Comparison of ENCODE assay signal across 8 mouse cellular contexts in the genomic region with DNA sequence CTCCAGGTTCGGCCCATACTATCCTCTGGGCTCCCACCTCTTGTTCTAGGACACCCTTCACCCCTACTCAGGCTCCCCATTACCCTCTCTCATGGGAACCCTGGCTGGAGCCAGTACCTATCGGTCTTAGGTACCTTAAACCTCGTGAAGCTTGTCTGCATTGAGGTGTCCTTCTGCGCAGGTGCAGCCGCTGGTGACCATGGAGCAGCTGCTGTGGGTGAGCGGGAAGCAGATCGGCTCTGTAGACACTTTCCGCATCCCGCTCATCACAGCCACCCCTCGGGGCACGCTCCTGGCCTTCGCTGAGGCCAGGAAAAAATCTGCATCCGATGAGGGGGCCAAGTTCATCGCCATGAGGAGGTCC. TPM values are rescaled to one million over a fixed set of nuclear protein-coding genes. Genes with fewer than 3 reads are reported as not detected.
DNase-seq lines count a peak whose midpoint lies in the region; ATAC-seq lines count a peak whose summit lies in the region.

No protein-coding gene starts in this region.

- ATAC-seq in activated CD4-positive, CD25-positive, alpha-beta regulatory T cell, adult 4 months: peak; percentile 17
- no peak; the same call in 1 of the 2 replicates for ATAC-seq in forebrain, embryonic 12.5 days (ENCODE audit: low FRiP score)
- peak; percentile 46 for ATAC-seq in kidney, embryonic 16.5 days (ENCODE audit: low FRiP score, low TSS enrichment)
- ATAC-seq in midbrain, embryonic 16.5 days: peak; percentile 66; the same call in 1 of the 2 replicates

- H3K9ac ChIP-seq in forebrain, embryonic 12.5 days: peak overlapping the region; percentile 90
- H3K9ac ChIP-seq in kidney, embryonic 16.5 days (replicated peaks; ENCODE audit: low read length): peak overlapping the region; percentile 83
- H3K9ac ChIP-seq in midbrain, embryonic 16.5 days (ENCODE audit: low read depth, low read length): peak overlapping the region; percentile 79

- H3K9me3 ChIP-seq in forebrain, embryonic 12.5 days: no peaks in the 10 kb centered on the region
- H3K9me3 ChIP-seq in kidney, embryonic 16.5 days (ENCODE audit: low read length): no peaks in the 10 kb centered on the region
- no peaks in the 10 kb centered on the region for H3K9me3 ChIP-seq in midbrain, embryonic 16.5 days (replicated peaks; ENCODE audit: control insufficient read depth, low read length, poor library complexity, severe bottlenecking)

- WGBS in forebrain, embryonic 12.5 days: 14% methylated on average over 14 of the region's 14 CpGs
- WGBS in kidney, embryonic 16.5 days: 11% methylated on average over 14 of the region's 14 CpGs
- 5% methylated on average over 14 of the region's 14 CpGs for WGBS in midbrain, embryonic 16.5 days

- H3K4me1 ChIP-seq in forebrain, embryonic 12.5 days: peaks cover 11% of the 10 kb centered on the region
- H3K4me1 ChIP-seq in kidney, embryonic 16.5 days (ENCODE audit: insufficient read depth, low read length): peaks cover 14% of the 10 kb centered on the region
- H3K4me1 ChIP-seq in midbrain, embryonic 16.5 days (ENCODE audit: control insufficient read depth, insufficient read depth, low read length): peaks cover 7% of the 10 kb centered on the region

- DNase-seq in left cerebral cortex, adult 18-20 months (ENCODE audit: low spot score in 2 of 2): peak; percentile 34 to 58
- no peak for DNase-seq in left cerebral cortex, adult 11 months (ENCODE audit: low spot score)
- peak; percentile 44 for DNase-seq in thymus, postnatal 0 days (ENCODE audit: low spot score)
- no peak for DNase-seq in Muller cell, postnatal 12 days (ENCODE audit: inconsistent ontology term)

- H3K27me3 ChIP-seq in forebrain, embryonic 12.5 days: no peaks in the 10 kb centered on the region
- H3K27me3 ChIP-seq in kidney, embryonic 16.5 days (ENCODE audit: insufficient read depth, low read length): no peaks in the 10 kb centered on the region
- no peaks in the 10 kb centered on the region for H3K27me3 ChIP-seq in midbrain, embryonic 16.5 days (ENCODE audit: control insufficient read depth, insufficient read depth, low read depth, low read length)

- H3K27ac ChIP-seq in forebrain, embryonic 12.5 days: 0 out of 2 replicates have a peak overlapping the region, but pooled peaks have one; percentile 9
- peak overlapping the region; percentile 20 for H3K27ac ChIP-seq in kidney, embryonic 16.5 days (ENCODE audit: low read length)
- peak overlapping the region; percentile 77 for H3K27ac ChIP-seq in midbrain, embryonic 16.5 days (ENCODE audit: low read length)

- H3K4me3 ChIP-seq in forebrain, embryonic 12.5 days (replicated peaks): peak overlapping the region; percentile 75
- peak overlapping the region; percentile 76 for H3K4me3 ChIP-seq in kidney, embryonic 16.5 days (ENCODE audit: low read length)
- peak overlapping the region; percentile 81 for H3K4me3 ChIP-seq in midbrain, embryonic 16.5 days (ENCODE audit: low read depth, low read length)

- H3K4me2 ChIP-seq in forebrain, embryonic 12.5 days: peak overlapping the region; percentile 97
- peak overlapping the region; percentile 74 for H3K4me2 ChIP-seq in kidney, embryonic 16.5 days (replicated peaks; ENCODE audit: low read depth, low read length)
- peak overlapping the region; percentile 95 for H3K4me2 ChIP-seq in midbrain, embryonic 16.5 days (ENCODE audit: low read length)

- peaks cover 11% of the 10 kb centered on the region for H3K36me3 ChIP-seq in forebrain, embryonic 12.5 days (replicated peaks)
- no peaks in the 10 kb centered on the region for H3K36me3 ChIP-seq in kidney, embryonic 16.5 days (ENCODE audit: insufficient read depth, low read length)
- H3K36me3 ChIP-seq in midbrain, embryonic 16.5 days (ENCODE audit: control insufficient read depth, insufficient read depth, low read length): peaks cover 9% of the 10 kb centered on the region; the same call in 1 of the 2 replicates

RNA-seq across cellular contexts. Expression of gene Neu1, which starts 0.7 kb away (rescaled TPM):
- total RNA-seq in left cerebral cortex, adult 18-20 months (2021): 10 to 100 TPM; 46.2 to 48.4 TPM
- 10 to 100 TPM; 18.6 to 19.9 TPM for polyA plus RNA-seq in activated CD4-positive, CD25-positive, alpha-beta regulatory T cell, adult 4 months (2017; shearing (Covaris generic))
- 16.2 and 16.9 TPM in 2 replicates for polyA plus RNA-seq in forebrain, embryonic 12.5 days (2016; fragmentation: Nextera tagmentation; extraction: Ambion mirVana)
- polyA plus RNA-seq in kidney, embryonic 16.5 days (2015; fragmentation: Nextera tagmentation; extraction: Ambion mirVana): 50.0 and 54.1 TPM in 2 replicates
- 38.6 and 42.3 TPM in 2 replicates for polyA plus RNA-seq in midbrain, embryonic 16.5 days (2015; fragmentation: Nextera tagmentation; extraction: Ambion mirVana)
- 25.7 and 28.2 TPM in 2 replicates for polyA plus RNA-seq in thymus, postnatal 0 days (2015; fragmentation: Nextera tagmentation; extraction: Ambion mirVana)

RNA-seq across cellular contexts. Expression of gene Slc44a4, which starts 17.5 kb away (rescaled TPM):
- under 1 TPM; 0.30 to 0.45 TPM for total RNA-seq in left cerebral cortex, adult 18-20 months (2021)
- polyA plus RNA-seq in activated CD4-positive, CD25-positive, alpha-beta regulatory T cell, adult 4 months (2017; shearing (Covaris generic)): not detected
- not detected in 2 replicates for polyA plus RNA-seq in forebrain, embryonic 12.5 days (2016; fragmentation: Nextera tagmentation; extraction: Ambion mirVana)
- polyA plus RNA-seq in kidney, embryonic 16.5 days (2015; fragmentation: Nextera tagmentation; extraction: Ambion mirVana): 17.9 and 18.9 TPM in 2 replicates
- 0.09 TPM in 1 of 2 replicates, not detected in the other for polyA plus RNA-seq in midbrain, embryonic 16.5 days (2015; fragmentation: Nextera tagmentation; extraction: Ambion mirVana)
- 0.57 and 0.81 TPM in 2 replicates for polyA plus RNA-seq in thymus, postnatal 0 days (2015; fragmentation: Nextera tagmentation; extraction: Ambion mirVana)

RNA-seq across cellular contexts. Expression of gene Hspa1b, which starts 27.3 kb away (rescaled TPM):
- 10 to 100 TPM; 21.5 to 31.4 TPM for total RNA-seq in left cerebral cortex, adult 18-20 months (2021)
- polyA plus RNA-seq in activated CD4-positive, CD25-positive, alpha-beta regulatory T cell, adult 4 months (2017; shearing (Covaris generic)): 1 to 10 TPM in 1 of 2 experiments, not detected in 1; 7.0 TPM
- polyA plus RNA-seq in forebrain, embryonic 12.5 days (2016; fragmentation: Nextera tagmentation; extraction: Ambion mirVana): 0.11 and 0.21 TPM in 2 replicates
- 0.76 and 0.80 TPM in 2 replicates for polyA plus RNA-seq in kidney, embryonic 16.5 days (2015; fragmentation: Nextera tagmentation; extraction: Ambion mirVana)
- 0.24 TPM in 1 of 2 replicates, not detected in the other for polyA plus RNA-seq in midbrain, embryonic 16.5 days (2015; fragmentation: Nextera tagmentation; extraction: Ambion mirVana)
- 0.72 and 0.83 TPM in 2 replicates for polyA plus RNA-seq in thymus, postnatal 0 days (2015; fragmentation: Nextera tagmentation; extraction: Ambion mirVana)

RNA-seq across cellular contexts. Expression of gene Ehmt2, which starts 33.4 kb away (rescaled TPM):
- 100 to 1,000 TPM; 168 to 175 TPM for total RNA-seq in left cerebral cortex, adult 18-20 months (2021)
- polyA plus RNA-seq in activated CD4-positive, CD25-positive, alpha-beta regulatory T cell, adult 4 months (2017; shearing (Covaris generic)): 10 to 100 TPM; 32.8 to 37.0 TPM
- polyA plus RNA-seq in forebrain, embryonic 12.5 days (2016; fragmentation: Nextera tagmentation; extraction: Ambion mirVana): 111 and 114 TPM in 2 replicates
- polyA plus RNA-seq in kidney, embryonic 16.5 days (2015; fragmentation: Nextera tagmentation; extraction: Ambion mirVana): 89.9 and 92.8 TPM in 2 replicates
- polyA plus RNA-seq in midbrain, embryonic 16.5 days (2015; fragmentation: Nextera tagmentation; extraction: Ambion mirVana): 99.8 and 102 TPM in 2 replicates
- polyA plus RNA-seq in thymus, postnatal 0 days (2015; fragmentation: Nextera tagmentation; extraction: Ambion mirVana): 38.6 and 47.9 TPM in 2 replicates

RNA-seq across cellular contexts. Expression of gene C2, which starts 33.7 kb away (rescaled TPM):
- 1 to 10 TPM; 2.7 to 3.4 TPM for total RNA-seq in left cerebral cortex, adult 18-20 months (2021)
- under 1 TPM in 1 of 2 experiments, not detected in 1; 0.73 TPM for polyA plus RNA-seq in activated CD4-positive, CD25-positive, alpha-beta regulatory T cell, adult 4 months (2017; shearing (Covaris generic))
- 1.3 and 1.6 TPM in 2 replicates for polyA plus RNA-seq in forebrain, embryonic 12.5 days (2016; fragmentation: Nextera tagmentation; extraction: Ambion mirVana)
- polyA plus RNA-seq in kidney, embryonic 16.5 days (2015; fragmentation: Nextera tagmentation; extraction: Ambion mirVana): 4.6 and 5.7 TPM in 2 replicates
- 1.6 and 2.4 TPM in 2 replicates for polyA plus RNA-seq in midbrain, embryonic 16.5 days (2015; fragmentation: Nextera tagmentation; extraction: Ambion mirVana)
- polyA plus RNA-seq in thymus, postnatal 0 days (2015; fragmentation: Nextera tagmentation; extraction: Ambion mirVana): 7.6 TPM in 2 replicates

Comparison
In these comparisons a context has a peak if more than half of its experiments do, and no peak if none do; other contexts are left out.
1. DNase-seq: peak in left cerebral cortex, adult 18-20 months (2 of 2) and thymus, postnatal 0 days (single experiment); none in left cerebral cortex, adult 11 months (single experiment) and Muller cell, postnatal 12 days (single experiment).
2. H3K27ac ChIP-seq: peak in every context shown above with its lines; median percentile 77 in midbrain, embryonic 16.5 days; 20 in kidney, embryonic 16.5 days; 9 in forebrain, embryonic 12.5 days.
3. RNA of gene Slc44a4, which starts 17.5 kb away (polyA plus RNA-seq): 17.9 to 18.9 TPM in kidney, embryonic 16.5 days; 0.57 to 0.81 TPM in thymus, postnatal 0 days, not detected in activated CD4-positive, CD25-positive, alpha-beta regulatory T cell, adult 4 months, 0.09 TPM in midbrain, embryonic 16.5 days and not detected in forebrain, embryonic 12.5 days; every median in the first group is over 10 times any median in the second.
4. Peak in every context shown above with its lines, with median percentiles within 50 percentile points of each other: H3K4me2 ChIP-seq, H3K4me3 ChIP-seq and H3K9ac ChIP-seq.